Mouse (Mus musculus): ENCODE measurements at regions not wholly inside any gene's neighbourhood (a gene's known extent, or its start where the extent isn't known, plus 50 kb on each side); places are given as distances from the start of the nearest gene placed in this dataset.

DNA sequence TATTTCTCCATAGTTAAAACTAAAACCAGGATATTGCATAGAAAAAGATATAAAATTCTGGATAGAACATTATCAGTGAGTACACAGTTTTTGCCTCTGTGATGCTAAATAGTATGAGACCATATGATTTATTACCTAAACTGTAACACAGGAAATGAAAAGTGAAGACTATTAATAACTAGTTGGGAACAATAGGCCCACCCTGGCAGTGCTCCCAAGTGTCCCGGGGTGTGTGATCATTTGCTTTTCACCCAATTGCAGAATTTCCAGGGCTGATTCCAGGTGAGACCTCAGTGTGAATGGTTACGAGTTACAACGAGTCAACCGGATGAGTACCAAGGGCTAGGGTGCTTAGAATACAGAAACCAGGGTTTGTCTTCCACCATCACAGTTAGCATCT is 172.6 kb upstream of the Tars start:
- TF ChIP-seq CTCF (IDR thresholded peaks at IDR 0.05; ENCODE audit: borderline replicate concordance, insufficient read depth, low read length), result no peak
- TF ChIP-seq POLR2A (IDR thresholded peaks at IDR 0.05; ENCODE audit: low read depth, low read length), result no peak
